Mouse (Mus musculus) hindlimb bud, embryonic 11.5 days (tissue): Measurements from ENCODE around the gene Svop.

Experiments used
- DNase-seq: peaks from one replicate; pipeline ENCODE4 v3.0.0-alpha.2; 2012; ENCODE audit warnings: low read depth, low spot score; ENCODE audit errors: extremely low spot score

The Svop gene

GRCm38 (mm10) chr5:114046604-114047003, 44.8 kb downstream of the Svop start:
- DNase-seq, result no peak

- no peak for DNase-seq
Measured at GRCm38 (mm10) chr5:114046151-114046550, 45.2 kb downstream of the Svop start.

GRCm38 (mm10) chr5:114045134-114045533, 46.2 kb downstream of the Svop start:
- DNase-seq, result no peak

GRCm38 (mm10) chr5:114043800-114044199, 47.6 kb downstream of the Svop start:
- no peak for DNase-seq

- no peak for DNase-seq
Measured at GRCm38 (mm10) chr5:114041327-114041930, 49.9 kb downstream of the Svop start.

- DNase-seq, result no peak
Measured at GRCm38 (mm10) chr5:114040911-114041310, 50.5 kb downstream of the Svop start.

- DNase-seq, result no peak
Measured at GRCm38 (mm10) chr5:114040508-114040907, 50.9 kb downstream of the Svop start.

GRCm38 (mm10) chr5:114035111-114035510, 56.3 kb downstream of the Svop start:
- DNase-seq, result no peak

- DNase-seq, result no peak
Measured at GRCm38 (mm10) chr5:114034393-114034792, 57.0 kb downstream of the Svop start.

- DNase-seq, result no peak
Measured at GRCm38 (mm10) chr5:114032161-114032763, 59.1 kb downstream of the Svop start.

- DNase-seq, result no peak
Measured at GRCm38 (mm10) chr5:114030652-114031051, 60.7 kb downstream of the Svop start.

- DNase-seq, result no peak
Measured at GRCm38 (mm10) chr5:114028111-114028510, 63.3 kb downstream of the Svop start.

GRCm38 (mm10) chr5:114027217-114027944, 64.0 kb downstream of the Svop start:
- DNase-seq, result no peak

- no peak for DNase-seq
Measured at GRCm38 (mm10) chr5:114024885-114025284, 66.5 kb downstream of the Svop start.

GRCm38 (mm10) chr5:114024390-114024789, 67.0 kb downstream of the Svop start:
- DNase-seq, result no peak

GRCm38 (mm10) chr5:114015121-114015520, 76.2 kb downstream of the Svop start:
- DNase-seq, result no peak

- no peak for DNase-seq
Measured at GRCm38 (mm10) chr5:114009049-114009448, 82.3 kb downstream of the Svop start.

GRCm38 (mm10) chr5:114007753-114008453, 83.5 kb downstream of the Svop start:
- no peak for DNase-seq

GRCm38 (mm10) chr5:114006974-114007373, 84.4 kb downstream of the Svop start:
- no peak for DNase-seq

GRCm38 (mm10) chr5:114005100-114005499, 86.3 kb downstream of the Svop start:
- no peak for DNase-seq

- DNase-seq, result no peak
Measured at GRCm38 (mm10) chr5:114004573-114004972, 86.8 kb downstream of the Svop start.

- no peak for DNase-seq
Measured at GRCm38 (mm10) chr5:114003542-114003941, 87.8 kb downstream of the Svop start, which contains the start of gene Dao. TSS of gene Dao (plus strand) at chr5:114003703.
